Mouse (Mus musculus) C2C12 (cell line): ENCODE measurements at regions not wholly inside any gene's neighbourhood (a gene's known extent, or its start where the extent isn't known, plus 50 kb on each side); places are given as distances from the start of the nearest gene placed in this dataset.
A peak's percentile ranks its signal among the peaks of the same experiment; 100 is the strongest.

Source experiments
- CEBPB ChIP-seq: IDR thresholded peaks from one replicate; pipeline ENCODE4 v1.6.1; 2011; ENCODE audit warnings: low read depth, mild to moderate bottlenecking, control low read depth, moderate library complexity
- CTCF ChIP-seq: IDR thresholded peaks from one replicate; pipeline ENCODE4 v1.5.1; 2011; ENCODE audit not compliant: control insufficient read depth, insufficient read depth, insufficient read length
- MAX ChIP-seq: IDR thresholded peaks from one replicate; pipeline ENCODE4 v1.6.1; 2011; ENCODE audit warnings: mild to moderate bottlenecking, control low read depth
- MYOD1 ChIP-seq: IDR thresholded peaks from one replicate; pipeline ENCODE4 v1.6.1; 2011; ENCODE audit warnings: low read depth; ENCODE audit not compliant: control insufficient read depth, insufficient read length
- MYOG ChIP-seq: IDR thresholded peaks from one replicate; pipeline ENCODE4 v1.6.1; 2011; ENCODE audit not compliant: control insufficient read depth, insufficient read length; ENCODE audit errors: extremely low read depth
- USF1 ChIP-seq: IDR thresholded peaks from one replicate; pipeline ENCODE4 v1.6.1; 2011; ENCODE audit warnings: low read depth, mild to moderate bottlenecking, control low read depth, moderate library complexity

- TF ChIP-seq CTCF: no peak
- peak; percentile 55 for TF ChIP-seq USF1
- no peak for TF ChIP-seq CEBPB
- TF ChIP-seq MYOD1: no peak
- TF ChIP-seq MYOG: no peak
- TF ChIP-seq MAX: no peak
Measured at GRCm38 (mm10) chr11:117598610-117599009, 55.5 kb upstream of the Tnrc6c start.
